Comparison of ENCODE assay signal across 12 mouse cellular contexts in genomic region chr4:123054172-123054790, GRCm38 (mm10). TPM values are rescaled to one million over a fixed set of nuclear protein-coding genes. Genes with fewer than 3 reads are reported as not detected.
DNase-seq lines count a peak whose midpoint lies in the region; ATAC-seq lines count a peak whose summit lies in the region.
"Had no signal": no experiment of that assay in that cellular context is flagged by ENCODE, and none has a peak within 500 bp of the region (broad histone marks: within the 10 kb centered on the region; RNA-seq: fewer than 3 reads in every experiment).

No protein-coding gene starts in this region.

- 0 out of 2 replicates have a peak overlapping the region, but pooled peaks have one; percentile 40 for H3K27ac ChIP-seq in forebrain, embryonic 10.5 days
- no peak overlapping the region for H3K27ac ChIP-seq in forebrain, embryonic 11.5 days (ENCODE audit: low read depth, low read length)
- peak overlapping the region; percentile 60 for H3K27ac ChIP-seq in midbrain, embryonic 13.5 days
- no peak overlapping the region; the same call in 1 of the 2 replicates for H3K27ac ChIP-seq in midbrain, embryonic 14.5 days (replicated peaks; ENCODE audit: low read depth, low read length)
- H3K27ac ChIP-seq: embryonic facial prominence, embryonic 13.5 days; liver, embryonic 13.5 days had no signal

- no peak overlapping the region for H3K4me2 ChIP-seq in forebrain, embryonic 11.5 days (ENCODE audit: low read depth, low read length, severe bottlenecking)
- no peak overlapping the region for H3K4me2 ChIP-seq in midbrain, embryonic 13.5 days (replicated peaks)
- no peak overlapping the region for H3K4me2 ChIP-seq in midbrain, embryonic 14.5 days (ENCODE audit: low read length)
- H3K4me2 ChIP-seq: embryonic facial prominence, embryonic 13.5 days; liver, embryonic 13.5 days had no signal

- no peak overlapping the region for H3K9ac ChIP-seq in forebrain, embryonic 11.5 days (ENCODE audit: low read length)
- 0 out of 2 replicates have a peak overlapping the region, but pooled peaks have one; percentile 29 for H3K9ac ChIP-seq in midbrain, embryonic 13.5 days (replicated peaks)
- H3K9ac ChIP-seq in midbrain, embryonic 14.5 days (replicated peaks; ENCODE audit: low read length), result no peak overlapping the region
- H3K9ac ChIP-seq: embryonic facial prominence, embryonic 13.5 days; liver, embryonic 13.5 days had no signal

- H3K4me3 ChIP-seq in forebrain, embryonic 10.5 days, result no peak overlapping the region
- H3K4me3 ChIP-seq in forebrain, embryonic 11.5 days (ENCODE audit: low read depth, low read length), result no peak overlapping the region
- no peak overlapping the region for H3K4me3 ChIP-seq in midbrain, embryonic 13.5 days (replicated peaks)
- H3K4me3 ChIP-seq in midbrain, embryonic 14.5 days (replicated peaks; ENCODE audit: low read depth, low read length), result no peak overlapping the region
- H3K4me3 ChIP-seq: embryonic facial prominence, embryonic 13.5 days; liver, embryonic 13.5 days had no signal

- H3K9me3 ChIP-seq in forebrain, embryonic 10.5 days, result no peaks in the 10 kb centered on the region
- H3K9me3 ChIP-seq in forebrain, embryonic 11.5 days (ENCODE audit: control insufficient read depth, low read length), result no peaks in the 10 kb centered on the region
- no peaks in the 10 kb centered on the region for H3K9me3 ChIP-seq in midbrain, embryonic 13.5 days
- no peaks in the 10 kb centered on the region for H3K9me3 ChIP-seq in midbrain, embryonic 14.5 days (ENCODE audit: control insufficient read depth, low read length)
- H3K9me3 ChIP-seq: embryonic facial prominence, embryonic 13.5 days; liver, embryonic 13.5 days had no signal

- H3K36me3 ChIP-seq in forebrain, embryonic 10.5 days (replicated peaks), result peaks cover 85% of the 10 kb centered on the region
- H3K36me3 ChIP-seq in forebrain, embryonic 11.5 days (ENCODE audit: control insufficient read depth, insufficient read depth, low read length), result peaks cover 17% of the 10 kb centered on the region
- H3K36me3 ChIP-seq in midbrain, embryonic 13.5 days, result peaks cover 78% of the 10 kb centered on the region
- peaks cover 73% of the 10 kb centered on the region for H3K36me3 ChIP-seq in midbrain, embryonic 14.5 days (ENCODE audit: control insufficient read depth, insufficient read depth, low read length)

- intact Hi-C loops in left cerebral cortex, postnatal 10 days (cut with DNase I), result loop anchor here (2.0 kb wide), 1 partner anchor 57 kb away; no protein-coding TSS in a partner anchor

- H3K27me3 ChIP-seq in forebrain, embryonic 10.5 days (ENCODE audit: poor library complexity, severe bottlenecking), result no peaks in the 10 kb centered on the region
- no peaks in the 10 kb centered on the region for H3K27me3 ChIP-seq in forebrain, embryonic 11.5 days (ENCODE audit: control insufficient read depth, insufficient read depth, low read length)
- H3K27me3 ChIP-seq in midbrain, embryonic 13.5 days, result no peaks in the 10 kb centered on the region
- H3K27me3 ChIP-seq in midbrain, embryonic 14.5 days (ENCODE audit: control insufficient read depth, insufficient read depth, low read length), result no peaks in the 10 kb centered on the region
- H3K27me3 ChIP-seq: embryonic facial prominence, embryonic 13.5 days; liver, embryonic 13.5 days had no signal

- H3K4me1 ChIP-seq in forebrain, embryonic 10.5 days, result peaks cover 4% of the 10 kb centered on the region; the same call in 1 of the 2 replicates
- H3K4me1 ChIP-seq in forebrain, embryonic 11.5 days (replicated peaks; ENCODE audit: control insufficient read depth, insufficient read depth, low read length), result peaks cover 9% of the 10 kb centered on the region; the same call in 1 of the 2 replicates
- H3K4me1 ChIP-seq in midbrain, embryonic 13.5 days (replicated peaks), result peaks cover 47% of the 10 kb centered on the region
- peaks cover 33% of the 10 kb centered on the region for H3K4me1 ChIP-seq in midbrain, embryonic 14.5 days (ENCODE audit: control insufficient read depth, insufficient read depth, low read length)

- WGBS in forebrain, embryonic 10.5 days, result 92% methylated on average over 16 of the region's 16 CpGs
- WGBS in forebrain, embryonic 11.5 days, result 82% methylated on average over 16 of the region's 16 CpGs
- WGBS in midbrain, embryonic 13.5 days, result 68% methylated on average over 16 of the region's 16 CpGs
- 74% methylated on average over 16 of the region's 16 CpGs for WGBS in midbrain, embryonic 14.5 days

- no peak for ATAC-seq in forebrain, embryonic 11.5 days (replicated peaks; ENCODE audit: low FRiP score)
- ATAC-seq in midbrain, embryonic 13.5 days, result no peak
- ATAC-seq in midbrain, embryonic 14.5 days (ENCODE audit: low FRiP score, low TSS enrichment), result no peak

- no peak for DNase-seq in forebrain, embryonic 10.5 days (ENCODE audit: extremely low spot score, low spot score)
- no peak for DNase-seq in forebrain, embryonic 11.5 days (ENCODE audit: low spot score)
- DNase-seq in midbrain, embryonic 14.5 days, result no peak
- peak; percentile 40 to 64 for DNase-seq in left cerebral cortex, postnatal 10 days (ENCODE audit: extremely low spot score in 1 of 2, low spot score in 2 of 2)
- peak; percentile 63 to 81 for DNase-seq in right cerebral cortex, postnatal 36 days (ENCODE audit: low spot score in 2 of 2)
- DNase-seq in urinary bladder, adult 2 months (ENCODE audit: low spot score), result no peak
- no peak for DNase-seq in urinary bladder, postnatal 10 days (ENCODE audit: low spot score)
- DNase-seq: liver, embryonic 13.5 days; lung, postnatal 14 days had no signal

RNA-seq across cellular contexts. Expression of gene Trit1, which starts 37.9 kb away (rescaled TPM):
- polyA plus RNA-seq in forebrain, embryonic 10.5 days (2016; fragmentation: Nextera tagmentation; extraction: Ambion mirVana), result 23.8 and 25.9 TPM in 2 replicates
- polyA plus RNA-seq in forebrain, embryonic 11.5 days (2014; fragmentation: Nextera tagmentation; extraction: Ambion mirVana), result 21.6 and 24.4 TPM in 2 replicates
- polyA plus RNA-seq in midbrain, embryonic 13.5 days (2015; fragmentation: Nextera tagmentation; extraction: Ambion mirVana), result 27.6 and 30.9 TPM in 2 replicates
- polyA plus RNA-seq in midbrain, embryonic 14.5 days (2014; fragmentation: Nextera tagmentation; extraction: Ambion mirVana), result 27.0 and 29.1 TPM in 2 replicates
- total RNA-seq in left cerebral cortex, postnatal 10 days (2021), result 10 to 100 TPM; 21.4 to 26.6 TPM
- 15.9 and 16.2 TPM in 2 replicates for polyA plus RNA-seq in urinary bladder, adult 2 months (2012; rRNA removed)

RNA-seq across cellular contexts. Expression of gene Bmp8b, which starts 50.7 kb away (rescaled TPM):
- polyA plus RNA-seq in forebrain, embryonic 10.5 days (2016; fragmentation: Nextera tagmentation; extraction: Ambion mirVana), result 0.12 and 0.15 TPM in 2 replicates
- 0.20 and 0.24 TPM in 2 replicates for polyA plus RNA-seq in forebrain, embryonic 11.5 days (2014; fragmentation: Nextera tagmentation; extraction: Ambion mirVana)
- polyA plus RNA-seq in midbrain, embryonic 13.5 days (2015; fragmentation: Nextera tagmentation; extraction: Ambion mirVana), result 0.13 and 0.14 TPM in 2 replicates
- 0.08 and 0.25 TPM in 2 replicates for polyA plus RNA-seq in midbrain, embryonic 14.5 days (2014; fragmentation: Nextera tagmentation; extraction: Ambion mirVana)
- total RNA-seq in left cerebral cortex, postnatal 10 days (2021), result under 1 TPM; 0.26 to 0.54 TPM
- 0.74 and 1.3 TPM in 2 replicates for polyA plus RNA-seq in urinary bladder, adult 2 months (2012; rRNA removed)
- total RNA-seq: gastrocnemius, adult 8-10 months had no signal

RNA-seq across cellular contexts. Expression of gene Mycl, which starts 58.8 kb away (rescaled TPM):
- 39.7 and 42.7 TPM in 2 replicates for polyA plus RNA-seq in forebrain, embryonic 10.5 days (2016; fragmentation: Nextera tagmentation; extraction: Ambion mirVana)
- polyA plus RNA-seq in forebrain, embryonic 11.5 days (2014; fragmentation: Nextera tagmentation; extraction: Ambion mirVana), result 66.8 and 69.5 TPM in 2 replicates
- 95.2 and 101 TPM in 2 replicates for polyA plus RNA-seq in midbrain, embryonic 13.5 days (2015; fragmentation: Nextera tagmentation; extraction: Ambion mirVana)
- polyA plus RNA-seq in midbrain, embryonic 14.5 days (2014; fragmentation: Nextera tagmentation; extraction: Ambion mirVana), result 87.7 and 112 TPM in 2 replicates
- total RNA-seq in left cerebral cortex, postnatal 10 days (2021), result 10 to 100 TPM; 35.0 to 39.2 TPM
- 50.5 and 53.6 TPM in 2 replicates for polyA plus RNA-seq in urinary bladder, adult 2 months (2012; rRNA removed)

Comparison
In these comparisons a context has a peak if more than half of its experiments do, and no peak if none do; other contexts are left out.
1. H3K27ac ChIP-seq: peak in forebrain, embryonic 10.5 days (single experiment) and midbrain, embryonic 13.5 days (single experiment); none in forebrain, embryonic 11.5 days (single experiment) and midbrain, embryonic 14.5 days (single experiment).
2. DNase-seq: peak in left cerebral cortex, postnatal 10 days (2 of 2) and right cerebral cortex, postnatal 36 days (2 of 2); none in forebrain, embryonic 10.5 days (single experiment), forebrain, embryonic 11.5 days (single experiment), midbrain, embryonic 14.5 days (single experiment), urinary bladder, adult 2 months (single experiment) and urinary bladder, postnatal 10 days (single experiment).